Mouse (Mus musculus) kidney, adult 11 months (tissue): ENCODE data around the gene AI661453.
"Not testable (repeated sequence)": the region's sequence is repeated elsewhere in the genome, so short reads cannot be mapped to it uniquely, and the experiment has no call there.

Source experiments
- DNase-seq: peaks from one replicate; pipeline ENCODE4 v3.0.0; 2022

AI661453 gene

GRCm38 (mm10) chr17:47436156-47436906, at the start of gene AI661453:
Gene AI661453 (plus strand): TSS chr17:47436615.
- DNase-seq, result peak; percentile 82

DNA sequence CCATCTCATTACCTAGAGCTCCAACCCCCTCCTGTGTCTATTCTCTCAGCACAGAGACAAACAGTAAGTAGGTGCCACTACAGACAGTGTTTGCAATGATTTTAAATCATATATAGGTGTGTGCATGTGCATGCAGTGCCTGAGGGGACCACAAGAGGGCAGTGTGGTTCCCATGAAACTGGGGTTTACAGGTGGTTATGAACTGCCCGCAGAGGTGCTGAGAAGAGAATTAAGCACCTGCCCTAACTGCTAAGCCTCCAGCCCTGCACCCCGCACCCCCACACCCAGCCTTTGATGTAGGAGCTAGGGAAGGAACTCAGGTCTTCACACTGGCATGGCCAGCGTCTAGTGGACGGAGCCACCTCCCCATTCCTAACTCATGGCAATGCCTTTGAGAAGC, 49.8 kb upstream of the AI661453 start:
- DNase-seq, result peak; percentile 42

- DNase-seq, result peak; percentile 20
These were observed 42.1 kb upstream of the AI661453 start for GRCm38 (mm10) chr17:47394223-47394869.

- DNase-seq, result peak; percentile 67
These were observed 41.0 kb upstream of the AI661453 start for GRCm38 (mm10) chr17:47395376-47395913.

DNA sequence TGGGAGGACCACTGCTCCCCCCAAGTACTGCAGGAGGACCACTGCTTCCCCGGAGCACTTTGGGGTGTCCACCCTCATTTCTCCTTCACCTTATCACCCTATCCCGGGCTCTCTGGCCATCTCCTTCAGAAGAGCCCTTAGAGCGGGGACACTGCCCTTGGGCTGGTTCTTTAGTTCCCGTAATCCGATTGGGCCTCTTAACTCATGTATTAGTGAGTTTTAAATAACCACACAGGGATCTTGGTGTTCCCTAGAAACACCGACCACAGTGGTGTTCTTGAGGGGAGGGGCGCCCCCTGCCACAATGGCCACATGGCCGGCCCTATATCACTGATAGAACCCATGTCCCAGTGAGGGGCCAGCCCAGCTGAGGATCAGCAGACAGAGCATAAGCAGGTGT, 37.3 kb upstream of the AI661453 start:
- no peak for DNase-seq

DNA sequence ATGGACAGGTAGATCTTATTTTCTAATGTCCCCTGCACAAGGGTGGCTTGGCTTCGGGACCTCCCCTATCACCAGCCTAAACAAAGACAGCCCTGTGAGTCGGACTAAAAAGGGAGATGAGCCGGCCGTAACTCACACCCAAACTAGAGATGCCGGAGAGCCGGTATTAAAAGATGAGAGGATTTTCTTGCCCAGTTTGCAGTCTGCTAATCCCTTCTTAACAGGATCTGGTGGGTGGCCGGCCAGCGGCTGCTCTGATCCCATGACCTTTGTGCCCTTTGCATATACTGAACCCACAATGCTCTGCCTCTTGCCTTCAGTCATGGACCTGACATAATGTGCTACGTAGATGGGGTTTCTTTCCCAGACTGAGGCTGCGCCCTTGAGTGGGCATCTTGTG, 36.0 kb upstream of the AI661453 start, which contains the start of gene Guca1a:
Gene Guca1a, minus strand, starts transcription at position 134 of the 400 bp plus-strand sequence.
- no peak for DNase-seq

DNA sequence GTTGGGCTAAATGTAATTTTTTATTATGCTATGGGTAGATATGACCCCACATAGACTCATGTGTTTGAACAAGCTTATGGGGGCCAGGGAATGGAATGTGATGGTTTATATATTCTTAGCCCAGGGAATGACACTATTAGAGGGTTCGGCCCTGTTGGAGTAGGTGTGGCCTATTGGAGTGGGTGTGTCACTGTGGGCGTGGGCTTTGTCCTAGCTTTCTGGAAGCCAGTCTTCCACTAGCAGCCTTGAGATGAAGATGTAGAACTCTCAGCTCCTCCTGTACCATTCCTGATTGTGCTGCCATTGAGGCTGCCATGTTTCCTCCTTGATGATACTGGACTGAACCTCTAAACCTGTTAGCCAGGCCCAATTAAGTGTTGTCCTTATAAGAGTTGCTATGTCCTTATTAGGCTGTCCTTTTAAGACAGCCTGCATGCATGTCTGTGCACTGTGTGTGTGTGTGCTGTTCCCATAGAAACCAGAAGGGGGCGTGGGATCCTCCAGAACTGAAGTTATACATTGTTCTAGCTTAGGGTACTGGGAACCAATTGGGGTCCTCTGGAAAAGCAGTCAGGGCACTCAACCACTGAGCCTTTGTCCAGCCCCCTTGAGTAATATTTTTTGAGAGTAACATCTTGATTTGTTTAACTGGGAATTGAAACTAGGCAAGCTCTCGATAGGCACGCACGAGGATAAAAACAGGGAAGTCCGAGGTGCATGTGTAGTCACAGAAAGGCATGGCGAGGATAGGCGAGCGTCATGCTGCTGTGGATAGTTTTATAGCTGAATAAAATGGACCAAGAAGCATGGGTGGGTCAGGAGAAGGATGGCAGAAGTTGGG, 28.5 kb upstream of the AI661453 start:
- no peak for DNase-seq

DNA sequence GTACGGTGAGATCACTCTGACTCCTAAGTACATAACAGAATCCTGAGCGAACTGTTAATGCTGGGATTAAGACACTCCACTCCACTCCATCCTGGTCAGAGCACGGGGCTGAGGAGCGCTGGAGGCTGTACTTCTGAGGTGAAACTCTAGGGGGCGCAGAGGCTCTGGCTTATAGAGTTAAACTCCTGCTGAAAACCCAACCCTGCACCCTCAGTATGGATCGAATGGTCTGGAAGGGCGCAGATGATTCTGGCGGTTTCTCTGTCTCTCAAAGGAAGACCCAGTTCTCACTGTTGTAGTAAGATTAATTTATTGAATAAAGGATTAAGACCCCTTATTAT, 27.9 kb upstream of the AI661453 start:
- DNase-seq, result peak; percentile 35

DNA sequence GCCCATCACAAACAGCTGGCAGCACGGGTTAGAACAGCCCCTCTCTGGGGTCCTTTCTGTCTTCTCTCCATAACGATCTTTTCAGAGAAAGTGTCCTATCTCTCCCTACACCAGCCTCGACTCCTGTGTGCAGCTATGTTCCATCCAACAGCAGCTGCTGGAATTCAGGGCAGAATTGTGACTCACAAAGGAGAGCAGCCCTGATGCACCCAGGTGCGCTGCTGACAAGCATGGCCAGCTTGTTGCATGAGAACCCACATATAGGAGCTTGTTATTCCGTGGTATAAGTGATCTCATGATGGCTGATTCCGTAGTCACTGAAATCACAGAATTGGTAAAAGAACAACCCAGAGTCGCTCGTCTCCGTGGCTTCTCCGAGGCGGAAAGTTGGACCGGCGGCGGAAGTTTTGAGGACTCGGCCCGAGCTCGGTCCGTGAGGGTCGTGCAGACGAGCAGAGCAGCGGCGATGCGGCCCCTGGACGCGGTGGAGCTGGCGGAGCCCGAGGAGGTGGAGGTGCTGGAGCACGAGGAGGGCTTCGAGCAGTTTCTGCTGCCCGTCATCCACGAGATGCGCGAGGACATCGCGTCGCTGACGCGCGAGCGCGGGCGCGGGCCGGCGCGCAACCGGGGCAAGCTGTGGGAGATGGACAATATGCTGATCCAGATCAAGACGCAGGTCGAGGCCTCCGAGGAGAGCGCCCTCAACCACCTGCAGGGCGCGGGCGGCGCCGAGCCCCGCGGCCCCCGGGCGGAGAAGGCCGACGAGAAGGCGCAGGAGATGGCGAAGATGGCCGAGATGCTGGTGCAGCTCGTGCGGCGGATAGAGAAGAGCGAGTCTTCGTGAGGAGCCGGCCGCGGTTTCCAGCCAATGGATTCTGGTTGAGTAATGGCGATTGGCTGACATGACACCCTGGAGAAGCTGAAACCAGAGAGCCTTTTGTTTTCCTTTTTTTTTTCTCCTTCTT, 26.2 kb upstream of the AI661453 start:
- not testable (repeated sequence) for DNase-seq

DNA sequence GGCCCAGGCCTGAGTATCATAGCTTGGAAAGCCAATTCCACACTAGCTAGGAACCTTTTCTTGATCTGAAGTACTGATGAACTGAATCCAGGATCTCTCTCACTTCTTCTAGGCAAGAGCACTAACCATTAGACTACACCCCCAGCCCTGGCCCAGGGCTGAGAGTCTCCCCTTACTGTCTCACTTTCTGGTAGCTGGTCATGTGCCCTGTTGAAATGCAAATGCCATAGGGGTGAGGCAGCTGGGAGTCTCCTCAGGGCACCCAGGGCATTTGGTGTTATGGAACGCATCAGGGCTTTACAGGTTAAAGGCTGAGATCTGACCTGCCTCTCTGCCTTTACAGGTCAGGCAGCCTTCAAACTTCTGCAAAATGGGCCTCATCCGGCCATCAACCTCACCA, 16.2 kb upstream of the AI661453 start:
- DNase-seq, result no peak

GRCm38 (mm10) chr17:47421566-47421965, 14.8 kb upstream of the AI661453 start:
- no peak for DNase-seq

DNA sequence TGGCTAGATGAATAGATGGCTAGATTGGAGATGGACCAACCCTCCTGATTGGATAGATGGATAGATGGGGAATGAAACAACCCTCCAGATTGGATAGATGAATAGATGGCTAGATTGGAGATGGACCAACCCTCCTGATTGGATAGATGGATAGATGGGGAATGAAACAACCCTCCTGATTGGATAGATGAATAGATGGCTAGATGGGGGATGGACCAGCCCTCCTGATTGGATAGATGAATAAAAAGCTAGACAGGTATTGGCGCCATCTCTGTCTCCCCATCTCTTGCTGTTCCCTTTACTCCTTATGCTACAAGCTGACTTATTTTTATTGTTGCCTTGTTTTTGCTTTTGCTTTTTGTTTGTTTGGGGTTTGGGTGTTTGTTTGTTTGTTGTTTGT, 13.8 kb upstream of the AI661453 start:
- not testable (repeated sequence) for DNase-seq

GRCm38 (mm10) chr17:47424186-47424585, 12.2 kb upstream of the AI661453 start:
- DNase-seq, result no peak

- no peak for DNase-seq
These were observed 9.1 kb upstream of the AI661453 start for GRCm38 (mm10) chr17:47427316-47427715.

DNA sequence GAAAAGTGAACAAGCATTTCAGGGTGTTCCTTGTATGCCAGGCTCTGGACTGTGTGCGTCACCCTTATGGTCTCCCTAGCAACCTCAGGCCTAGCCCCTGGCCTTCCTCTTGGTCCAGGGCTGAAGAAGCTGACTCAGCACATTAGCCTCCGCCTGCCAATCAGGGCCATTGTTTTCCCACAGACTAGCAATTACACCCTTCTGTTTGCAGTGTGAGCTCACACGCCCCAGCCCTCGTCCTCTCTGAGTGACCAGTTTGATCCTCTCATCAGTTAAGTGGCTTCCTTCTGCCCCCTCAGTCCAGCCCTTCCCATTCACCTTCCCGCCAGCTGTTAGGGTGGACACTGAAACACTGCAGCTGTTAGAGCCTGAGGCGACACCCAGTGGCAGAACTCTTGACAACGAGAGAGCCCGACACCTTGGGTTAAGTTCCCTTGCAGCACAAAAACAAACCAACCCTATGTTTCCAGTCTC, 7.5 kb upstream of the AI661453 start:
- DNase-seq, result peak; percentile 25

DNA sequence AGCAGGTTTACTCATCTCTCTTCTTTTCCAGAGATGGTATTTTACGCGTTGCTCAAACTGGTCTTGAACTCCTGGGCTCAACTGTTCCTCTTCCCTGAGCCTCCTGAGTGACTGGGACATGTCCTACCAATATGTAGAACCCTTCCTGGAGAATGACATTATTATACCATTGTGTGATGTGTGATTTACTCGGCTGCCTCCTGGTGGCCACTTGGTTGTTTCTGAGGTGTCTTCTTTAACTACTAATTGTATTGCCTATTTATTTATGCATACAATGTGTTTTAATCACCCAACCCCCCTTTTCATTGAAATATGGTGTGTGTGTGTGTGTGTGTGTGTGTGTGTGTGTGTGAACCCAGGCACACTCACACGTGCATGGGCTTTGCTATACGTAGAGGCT, 5.6 kb upstream of the AI661453 start:
- DNase-seq, result no peak

DNA sequence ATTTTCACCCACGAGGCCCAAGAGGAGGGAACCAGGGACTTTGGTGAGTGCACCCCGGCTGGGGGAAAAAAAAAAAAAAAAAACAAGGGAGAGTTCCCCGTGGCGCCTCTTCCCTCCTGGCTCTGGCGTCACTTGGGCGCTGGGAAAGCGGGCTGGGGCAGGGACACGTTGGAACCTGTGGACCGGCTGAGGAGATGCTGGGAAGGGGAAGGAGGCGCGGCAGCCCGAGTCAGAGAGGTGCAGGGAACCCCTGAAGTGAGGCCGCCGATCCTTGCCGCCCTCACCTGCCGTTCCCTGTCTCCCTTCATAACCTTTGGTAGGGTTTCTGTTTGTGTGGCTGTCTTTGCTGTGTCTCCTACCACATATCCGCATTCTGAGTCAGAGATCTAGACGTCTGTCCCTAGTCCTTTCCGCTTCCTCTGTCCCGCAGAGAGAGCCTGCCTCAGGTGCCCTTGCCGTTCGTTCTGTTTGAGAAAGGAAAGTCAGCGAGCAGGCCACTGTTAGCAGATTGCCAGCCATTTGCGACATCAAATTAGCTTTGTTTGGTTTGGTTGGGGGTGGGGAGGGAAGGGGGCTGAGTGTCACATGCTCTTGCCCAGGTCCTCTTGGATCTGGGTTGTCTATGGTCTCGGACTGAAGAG, 612 bp downstream of the AI661453 start, which contains the start of gene 1700001C19Rik:
Gene 1700001C19Rik, minus strand, starts transcription at position 470 of the 641 bp plus-strand sequence.
- DNase-seq, result no peak

GRCm38 (mm10) chr17:47438611-47439010, 2.2 kb downstream of the AI661453 start:
- DNase-seq, result no peak

GRCm38 (mm10) chr17:47439396-47440028, 3.1 kb downstream of the AI661453 start:
- DNase-seq, result peak; percentile 23

DNA sequence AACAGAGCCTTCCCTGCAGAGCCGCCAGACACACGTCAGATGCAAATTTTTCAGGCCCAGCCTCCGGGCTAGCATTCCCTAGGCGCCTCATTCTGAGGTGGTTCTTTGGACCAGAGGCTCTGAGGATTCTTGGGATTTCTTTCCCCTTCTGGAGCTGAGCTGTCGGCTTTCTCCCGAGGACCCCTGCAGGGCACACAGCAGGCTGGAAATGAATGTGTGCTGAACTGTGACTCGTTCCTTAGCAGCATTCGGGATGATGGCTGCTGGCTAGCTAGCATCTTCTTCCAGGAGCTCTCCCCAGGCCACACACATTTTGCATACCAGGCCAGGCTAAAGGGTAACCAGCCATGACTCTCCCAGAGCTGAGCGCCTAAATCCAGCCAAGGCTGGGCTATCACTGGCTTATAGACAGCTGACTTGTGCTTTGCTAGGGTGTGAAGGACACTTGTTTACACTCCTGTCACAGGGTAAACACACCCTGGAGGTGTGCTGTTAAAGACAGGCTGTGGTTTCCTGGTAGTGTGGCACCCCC, 4.0 kb downstream of the AI661453 start:
- DNase-seq, result peak; percentile 67
